Mouse (Mus musculus): ENCODE results near the gene Mtch1. TPM values are rescaled to one million over a fixed set of nuclear protein-coding genes. Genes with fewer than 3 reads are reported as not detected.
"Not testable (repeated sequence)": the region's sequence is repeated elsewhere in the genome, so short reads cannot be mapped to it uniquely, and the experiment has no call there.

Mtch1 gene
- total and polyA plus RNA-seq, 2 experiments from 2014 or later, result 517 to 605 TPM

DNA sequence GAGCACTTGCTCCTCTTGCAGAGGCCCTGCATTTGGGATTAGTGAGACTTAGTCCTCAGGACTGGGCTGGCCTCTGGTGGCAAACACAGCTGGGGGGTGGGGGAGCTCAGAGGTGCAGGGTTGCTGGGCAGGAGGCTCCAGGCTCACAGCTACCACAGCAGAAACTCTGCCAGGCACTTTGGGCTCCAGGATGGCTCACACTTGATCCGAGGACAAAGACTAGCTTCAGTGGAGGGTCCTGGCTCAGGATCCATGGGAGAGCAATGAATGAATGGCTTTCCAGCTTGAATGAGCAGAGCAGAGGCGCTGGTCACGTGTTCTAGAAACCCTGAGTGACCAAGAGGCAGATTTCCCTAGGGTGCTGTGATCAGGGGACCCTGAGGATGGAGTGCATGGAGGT is 11.2 kb upstream of the Mtch1 start:
- no peaks in the 10 kb centered on the region for H3K27me3 ChIP-seq (ENCODE audit: insufficient read depth, low read length)
- no peak overlapping the region for H3K27ac ChIP-seq (ENCODE audit: low read depth, low read length)
- TF ChIP-seq CTCF (IDR thresholded peaks at IDR 0.05), result no peak
- no peaks in the 10 kb centered on the region for H3K36me3 ChIP-seq (ENCODE audit: insufficient read depth, low read length)
- DNase-seq (ENCODE audit: low spot score) (peak; percentile 47), ATAC-seq (ENCODE audit: low FRiP score) (no peak)
- WGBS, result 42% methylated on average over 3 of the region's 3 CpGs
- no peak overlapping the region for H3K4me2 ChIP-seq (ENCODE audit: low read depth, low read length, poor library complexity, severe bottlenecking)
- H3K9me3 ChIP-seq (ENCODE audit: low read length), result no peaks in the 10 kb centered on the region
- no peak overlapping the region for H3K9ac ChIP-seq (replicated peaks; ENCODE audit: low read length, poor library complexity, severe bottlenecking)
- H3K4me3 ChIP-seq (ENCODE audit: low read depth, low read length), result no peak overlapping the region
- H3K4me1 ChIP-seq (ENCODE audit: insufficient read depth, low read length), result peaks cover 8% of the 10 kb centered on the region

DNA sequence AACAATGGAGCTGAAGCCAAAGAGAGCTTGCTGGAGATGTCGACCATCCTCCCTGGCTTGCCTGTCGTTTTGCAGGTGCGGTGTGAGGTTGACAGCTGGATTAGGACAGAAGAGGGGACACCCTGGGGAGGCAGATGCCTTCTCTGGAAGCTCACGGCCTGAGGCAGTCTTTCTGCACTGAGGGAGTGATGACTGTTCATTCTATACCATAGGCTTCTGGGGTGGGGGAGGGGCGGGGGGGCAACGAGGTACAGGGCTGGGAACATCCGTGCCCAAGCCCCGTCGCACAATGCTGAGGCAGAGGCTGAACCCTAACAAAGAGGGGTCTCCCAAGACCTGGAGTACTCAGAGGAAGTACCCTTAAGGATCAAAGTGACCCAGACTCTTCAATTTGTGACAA is 9.1 kb upstream of the Mtch1 start:
- Histone ChIP-seq H3K4me1 (ENCODE audit: insufficient read depth, low read length) (peaks cover 8% of the 10 kb centered on the region), H3K36me3 (ENCODE audit: insufficient read depth, low read length) (no peaks in the 10 kb centered on the region), H3K27ac (ENCODE audit: low read depth, low read length) (peak overlapping the region; percentile 97), H3K9me3 (ENCODE audit: low read length) (no peaks in the 10 kb centered on the region), H3K9ac (replicated peaks; ENCODE audit: low read length, poor library complexity, severe bottlenecking) (peak overlapping the region; percentile 46), H3K27me3 (ENCODE audit: insufficient read depth, low read length) (no peaks in the 10 kb centered on the region), H3K4me3 (ENCODE audit: low read depth, low read length) (peak overlapping the region; percentile 29), H3K4me2 (ENCODE audit: low read depth, low read length, poor library complexity, severe bottlenecking) (peak overlapping the region; percentile 52)
- ATAC-seq (ENCODE audit: low FRiP score) (peak; percentile 59), DNase-seq (ENCODE audit: low spot score) (no peak)
- TF ChIP-seq CTCF (IDR thresholded peaks at IDR 0.05), result no peak
- 6% methylated on average over 9 of the region's 9 CpGs for WGBS

DNA sequence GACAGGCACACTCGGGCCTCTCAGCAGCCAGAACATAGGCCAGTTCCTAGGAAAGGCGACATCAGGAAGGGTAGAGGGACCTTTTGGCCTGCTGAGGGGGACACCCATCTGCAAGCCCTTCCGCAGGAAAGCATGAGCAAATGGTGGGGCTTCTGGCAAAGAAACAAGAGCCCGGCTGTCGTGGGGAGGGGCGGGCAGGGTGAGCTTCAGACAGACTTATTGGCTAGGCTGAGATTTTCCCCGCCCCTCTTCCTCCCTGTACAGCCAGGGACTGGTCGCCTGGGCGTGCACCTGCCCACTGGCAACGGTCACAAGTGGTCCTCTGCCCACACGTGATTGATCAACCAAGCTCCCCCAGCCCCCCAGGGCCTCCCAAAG is 8.7 kb upstream of the Mtch1 start:
- H3K4me1 ChIP-seq (ENCODE audit: insufficient read depth, low read length), result peaks cover 8% of the 10 kb centered on the region

DNA sequence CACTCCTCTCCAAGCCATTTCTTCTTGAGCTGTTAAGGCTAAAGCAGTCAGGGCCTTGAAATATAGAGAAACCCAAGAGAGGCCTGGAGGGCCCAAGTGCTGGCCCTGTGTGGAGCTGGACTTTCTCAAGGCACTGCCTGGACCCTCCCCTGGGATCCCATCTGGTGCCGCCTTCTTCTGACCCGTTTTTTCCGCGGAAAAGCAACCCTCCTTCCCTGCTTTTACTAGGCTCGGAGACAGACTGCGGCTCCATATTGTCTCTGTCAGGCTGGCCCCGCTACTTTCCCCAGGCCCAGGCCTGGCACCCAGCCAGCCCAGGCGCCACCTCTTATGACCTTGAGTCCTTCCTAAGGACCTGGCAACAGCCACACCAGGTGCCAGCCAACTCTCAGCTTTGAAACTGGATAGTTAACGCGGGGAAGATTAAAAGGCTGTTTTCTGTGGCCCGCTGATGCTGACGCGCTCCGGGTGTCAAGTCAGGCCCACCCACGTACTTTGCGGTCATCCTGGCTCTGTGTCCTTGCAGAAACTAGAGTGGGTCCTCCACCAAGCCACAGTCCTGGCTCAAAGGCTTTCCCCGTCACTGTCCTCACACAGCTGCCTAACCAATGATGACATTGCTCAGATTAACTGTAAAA is 8.2 kb upstream of the Mtch1 start:
- DNase-seq (ENCODE audit: low spot score) (peak; percentile 76), ATAC-seq (ENCODE audit: low FRiP score) (peak; percentile 29; the same call in 1 of the 2 replicates)
- Histone ChIP-seq H3K9ac (replicated peaks; ENCODE audit: low read length, poor library complexity, severe bottlenecking) (peak overlapping the region; percentile 46), H3K36me3 (ENCODE audit: insufficient read depth, low read length) (no peaks in the 10 kb centered on the region), H3K4me3 (ENCODE audit: low read depth, low read length) (peak overlapping the region; percentile 29; the same call in 1 of the 2 replicates), H3K9me3 (ENCODE audit: low read length) (no peaks in the 10 kb centered on the region), H3K27ac (ENCODE audit: low read depth, low read length) (peak overlapping the region; percentile 97), H3K4me1 (ENCODE audit: insufficient read depth, low read length) (peaks cover 8% of the 10 kb centered on the region), H3K4me2 (ENCODE audit: low read depth, low read length, poor library complexity, severe bottlenecking) (peak overlapping the region; percentile 52), H3K27me3 (ENCODE audit: insufficient read depth, low read length) (no peaks in the 10 kb centered on the region)
- 6% methylated on average over 17 of the region's 17 CpGs for WGBS
- TF ChIP-seq CTCF (IDR thresholded peaks at IDR 0.05), result no peak

More for the DNA sequence above, 8.7 kb upstream of the Mtch1 start:
- H3K4me3 ChIP-seq (ENCODE audit: low read depth, low read length), result peak overlapping the region; percentile 29
- H3K27ac ChIP-seq (ENCODE audit: low read depth, low read length), result peak overlapping the region; percentile 97
- peak overlapping the region; percentile 52 for H3K4me2 ChIP-seq (ENCODE audit: low read depth, low read length, poor library complexity, severe bottlenecking)
- no peaks in the 10 kb centered on the region for H3K36me3 ChIP-seq (ENCODE audit: insufficient read depth, low read length)
- H3K27me3 ChIP-seq (ENCODE audit: insufficient read depth, low read length), result no peaks in the 10 kb centered on the region
- DNase-seq (ENCODE audit: low spot score) (peak; percentile 97), ATAC-seq (ENCODE audit: low FRiP score) (peak; percentile 94)
- no peak for TF ChIP-seq CTCF (IDR thresholded peaks at IDR 0.05)
- H3K9me3 ChIP-seq (ENCODE audit: low read length), result no peaks in the 10 kb centered on the region
- peak overlapping the region; percentile 46 for H3K9ac ChIP-seq (replicated peaks; ENCODE audit: low read length, poor library complexity, severe bottlenecking)
- under 1% methylated on average over 10 of the region's 11 CpGs for WGBS

DNA sequence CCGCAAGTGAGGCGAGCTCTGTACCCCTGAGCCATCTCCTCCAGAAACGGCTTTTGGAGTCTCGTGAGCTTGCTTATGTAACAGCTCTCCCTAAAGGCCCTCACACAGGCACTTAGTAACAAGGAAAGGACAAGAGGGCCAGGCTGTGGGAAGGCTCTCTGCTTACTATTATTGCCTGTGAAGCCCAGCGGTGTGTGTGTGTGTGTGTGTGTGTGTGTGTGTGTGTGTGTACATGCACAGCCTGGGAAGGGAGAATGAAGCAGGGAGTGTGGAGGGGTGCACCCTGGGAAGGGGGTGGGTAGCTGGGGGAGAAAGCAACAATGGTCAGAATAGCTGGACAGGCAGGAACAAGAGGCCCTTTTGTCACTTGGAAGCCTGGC is 7.7 kb upstream of the Mtch1 start:
- 16% methylated on average over 5 of the region's 5 CpGs for WGBS

DNA sequence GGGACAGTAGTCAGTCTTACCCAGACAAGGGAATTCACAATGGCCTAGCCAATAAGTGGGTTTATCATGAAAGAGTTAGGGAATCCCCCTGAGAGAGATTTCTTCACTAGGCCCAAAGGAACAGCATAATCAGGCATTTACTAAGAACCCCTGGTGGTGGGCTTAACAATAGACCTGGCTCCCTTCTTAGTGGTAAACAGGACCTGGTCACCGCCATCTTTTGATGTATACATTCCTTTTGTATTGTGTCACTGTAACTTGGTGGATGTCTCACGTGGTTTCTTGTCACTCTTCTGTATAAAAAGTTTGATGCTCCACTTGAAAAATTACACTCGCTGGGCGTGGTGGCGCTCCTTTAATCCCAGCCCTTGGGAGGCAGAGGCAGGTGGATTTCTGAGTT is 3.3 kb upstream of the Mtch1 start:
- not testable (repeated sequence) for H3K4me1 ChIP-seq (ENCODE audit: insufficient read depth, low read length); H3K36me3 ChIP-seq (ENCODE audit: insufficient read depth, low read length); H3K4me2 ChIP-seq (ENCODE audit: low read depth, low read length, poor library complexity, severe bottlenecking); H3K4me3 ChIP-seq (ENCODE audit: low read depth, low read length); H3K27ac ChIP-seq (ENCODE audit: low read depth, low read length); ATAC-seq (ENCODE audit: low FRiP score); DNase-seq (ENCODE audit: low spot score); H3K9ac ChIP-seq (replicated peaks; ENCODE audit: low read length, poor library complexity, severe bottlenecking); H3K9me3 ChIP-seq (ENCODE audit: low read length); H3K27me3 ChIP-seq (ENCODE audit: insufficient read depth, low read length)
- WGBS, result 65% methylated on average over 5 of the region's 5 CpGs

More for the DNA sequence above, 7.7 kb upstream of the Mtch1 start:
- no peak for TF ChIP-seq CTCF (IDR thresholded peaks at IDR 0.05)
- H3K4me3 ChIP-seq (ENCODE audit: low read depth, low read length), result no peak overlapping the region
- ATAC-seq (ENCODE audit: low FRiP score), result peak; percentile 41; the same call in 1 of the 2 replicates
- H3K27me3 ChIP-seq (ENCODE audit: insufficient read depth, low read length), result no peaks in the 10 kb centered on the region
- H3K36me3 ChIP-seq (ENCODE audit: insufficient read depth, low read length), result no peaks in the 10 kb centered on the region
- H3K27ac ChIP-seq (ENCODE audit: low read depth, low read length), result peak overlapping the region; percentile 97
- H3K4me2 ChIP-seq (ENCODE audit: low read depth, low read length, poor library complexity, severe bottlenecking), result peak overlapping the region; percentile 52; the same call in 1 of the 2 replicates
- DNase-seq (ENCODE audit: low spot score), result peak; percentile 62
- peak overlapping the region; percentile 46; the same call in 1 of the 2 replicates for H3K9ac ChIP-seq (replicated peaks; ENCODE audit: low read length, poor library complexity, severe bottlenecking)
- H3K9me3 ChIP-seq (ENCODE audit: low read length), result no peaks in the 10 kb centered on the region
- H3K4me1 ChIP-seq (ENCODE audit: insufficient read depth, low read length), result peaks cover 8% of the 10 kb centered on the region

All from midbrain, postnatal 0 days (tissue).